8 mouse cellular contexts compared by ENCODE assay signal in genomic region chr2:22621828-22622731, GRCm38 (mm10). TPM values are rescaled to one million over a fixed set of nuclear protein-coding genes. Genes with fewer than 3 reads are reported as not detected.
DNase-seq lines count a peak whose midpoint lies in the region; ATAC-seq lines count a peak whose summit lies in the region.

Gene Gad2 (plus strand): TSS chr2:22622205.

- no peaks in the 10 kb centered on the region for H3K9me3 ChIP-seq in midbrain, embryonic 11.5 days (ENCODE audit: control insufficient read depth, low read length)

- peak within 1 kb of the TSS; percentile 40 for H3K4me3 ChIP-seq in midbrain, embryonic 11.5 days (ENCODE audit: low read depth, low read length)

- peak within 1 kb of the TSS; percentile 66 for H3K4me2 ChIP-seq in midbrain, embryonic 11.5 days

- no peaks in the 10 kb centered on the region for H3K36me3 ChIP-seq in midbrain, embryonic 11.5 days (ENCODE audit: control insufficient read depth, insufficient read depth, low read length)

- H3K27me3 ChIP-seq in midbrain, embryonic 11.5 days (ENCODE audit: control insufficient read depth, insufficient read depth, low read length), result peaks cover 86% of the 10 kb centered on the region

- H3K4me1 ChIP-seq in midbrain, embryonic 11.5 days (ENCODE audit: control insufficient read depth, insufficient read depth, low read length), result peaks cover 20% of the 10 kb centered on the region

- ATAC-seq in cerebellum, adult (ENCODE audit: insufficient number of reproducible peaks, low FRiP score, low TSS enrichment), result 0 out of 2 replicates have a peak, but pooled peaks have one; percentile 26
- ATAC-seq in common myeloid progenitor, adult 5-6 weeks (replicated peaks; ENCODE audit: low read depth, poor library complexity, severe bottlenecking), result peak; percentile 72
- peak; percentile 78 for ATAC-seq in midbrain, embryonic 11.5 days (ENCODE audit: low FRiP score)

- under 1% methylated on average over 53 of the region's 55 CpGs for WGBS in midbrain, embryonic 11.5 days

- H3K27ac ChIP-seq in midbrain, embryonic 11.5 days (ENCODE audit: low read depth, low read length), result peak within 1 kb of the TSS; percentile 51

- peak within 1 kb of the TSS; percentile 59 for H3K9ac ChIP-seq in midbrain, embryonic 11.5 days (ENCODE audit: low read length)

- intact Hi-C loops in heart, postnatal 10 days (cut with DNase I), result no loop called here

- no peak for DNase-seq in cerebellum, adult 8-10 months
- peak; percentile 59 for DNase-seq in CD4-positive, CD25-positive, alpha-beta regulatory T cell, adult 2 months (ENCODE audit: low read depth, low spot score)
- peak; percentile 24 to 52 for DNase-seq in heart, postnatal 10 days
- DNase-seq in layer of hippocampus, postnatal 10 days (ENCODE audit: low spot score in 2 of 2), result peak; percentile 16 to 29
- DNase-seq in midbrain, embryonic 11.5 days (ENCODE audit: low spot score, missing footprints), result peak; percentile 96
- DNase-seq in testis, postnatal 14 days (ENCODE audit: low spot score), result peak; percentile 32

RNA-seq across cellular contexts. Expression of gene Gad2, which starts in this region (rescaled TPM):
- not detected in 2 replicates for total RNA-seq in common myeloid progenitor, adult 5-6 weeks (2017)
- total RNA-seq in heart, postnatal 10 days (2021), result under 1 TPM in 1 of 2 experiments, not detected in 1; 0.14 TPM
- total RNA-seq in layer of hippocampus, postnatal 10 days (2021), result 10 to 100 TPM; 69.2 to 80.4 TPM
- 15.1 and 24.0 TPM in 2 replicates for polyA plus RNA-seq in midbrain, embryonic 11.5 days (2014; fragmentation: Nextera tagmentation; extraction: Ambion mirVana)

Comparison
In these comparisons a context has a peak if more than half of its experiments do, and no peak if none do; other contexts are left out.
1. RNA of gene Gad2 (total RNA-seq): 69.2 to 80.4 TPM in layer of hippocampus, postnatal 10 days; 0.14 TPM in heart, postnatal 10 days and not detected in common myeloid progenitor, adult 5-6 weeks; every median in the first group is over 10 times any median in the second.
2. Peak in ATAC-seq in common myeloid progenitor, adult 5-6 weeks; RNA of the gene not detected or under 1 TPM.
3. Peak in DNase-seq in heart, postnatal 10 days; RNA of the gene not detected or under 1 TPM.
4. ATAC-seq: peak in every context shown above with its lines; median percentile 78 in midbrain, embryonic 11.5 days; 72 in common myeloid progenitor, adult 5-6 weeks; 26 in cerebellum, adult.